Mouse (Mus musculus) E14TG2a.4 (cell line): ENCODE results near the gene Krt34.

Experiments
- H3K27me3 ChIP-seq: 2 replicates; pipeline ENCODE4 v1.6.1; 2014; ENCODE audit warnings: low read length, control low read depth; ENCODE audit not compliant: insufficient read depth
- H3K36me3 ChIP-seq: 2 replicates; pipeline ENCODE4 v1.6.1; 2014; ENCODE audit warnings: low read length, control low read depth; ENCODE audit not compliant: insufficient read depth
- H3K4me1 ChIP-seq: replicated peaks from 2 replicates; pipeline ENCODE4 v1.6.1; 2014; ENCODE audit warnings: low read depth, low read length, control low read depth
- H3K4me3 ChIP-seq: replicated peaks from 2 replicates; pipeline ENCODE4 v1.5.1; 2014; ENCODE audit warnings: mild to moderate bottlenecking, low read length
- H3K9me3 ChIP-seq: 2 replicates; pipeline ENCODE4 v1.6.1; 2014; ENCODE audit warnings: low read length, control low read depth
- CTCF ChIP-seq: conservative IDR thresholded peaks from 2 replicates; pipeline ENCODE4 v1.5.1; 2014; ENCODE audit warnings: low read length
- NANOG ChIP-seq: IDR thresholded peaks from 2 replicates; pipeline ENCODE4 v1.6.1; 2014; ENCODE audit warnings: borderline replicate concordance, low read length, mixed read lengths
- POU5F1 ChIP-seq: IDR thresholded peaks from 2 replicates; pipeline ENCODE4 v1.6.1; 2014; ENCODE audit warnings: low read length, borderline replicate concordance

The Krt34 gene

DNA sequence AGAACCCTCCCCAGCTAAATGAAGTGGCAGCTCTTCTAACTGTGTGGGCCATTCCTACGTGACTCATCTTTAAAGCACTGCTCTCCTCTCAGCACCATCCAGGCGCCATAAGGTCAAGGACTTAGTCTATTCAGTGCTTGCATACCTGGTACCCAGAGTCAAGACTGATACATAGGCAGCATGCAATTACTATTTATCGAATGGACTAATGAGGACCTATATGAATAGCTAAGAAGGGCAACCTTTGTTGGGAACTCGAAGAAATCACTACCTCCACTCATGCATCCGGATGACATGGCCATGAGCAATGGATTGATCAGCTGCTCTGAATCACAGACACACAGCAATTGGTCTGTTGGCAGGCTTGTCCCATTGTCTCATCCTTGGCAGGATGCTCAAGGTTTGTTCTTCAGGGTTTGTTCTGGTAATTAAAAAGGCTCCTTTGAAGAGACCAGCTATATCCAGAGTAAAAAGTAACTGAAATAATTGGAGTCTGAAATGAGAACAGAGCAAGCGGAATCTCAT lies 51.4 kb downstream of the Krt34 start:
- H3K9me3 ChIP-seq, result no peaks in the 10 kb centered on the region
- TF ChIP-seq POU5F1 (no peak), CTCF (no peak), NANOG (no peak)
- H3K4me1 ChIP-seq, result 0 out of 2 replicates have a peak, but pooled peaks cover 4% of the 10 kb centered on the region
- no peaks in the 10 kb centered on the region for H3K36me3 ChIP-seq
- H3K27me3 ChIP-seq, result peaks cover 38% of the 10 kb centered on the region
- H3K4me3 ChIP-seq, result no peak overlapping the region

DNA sequence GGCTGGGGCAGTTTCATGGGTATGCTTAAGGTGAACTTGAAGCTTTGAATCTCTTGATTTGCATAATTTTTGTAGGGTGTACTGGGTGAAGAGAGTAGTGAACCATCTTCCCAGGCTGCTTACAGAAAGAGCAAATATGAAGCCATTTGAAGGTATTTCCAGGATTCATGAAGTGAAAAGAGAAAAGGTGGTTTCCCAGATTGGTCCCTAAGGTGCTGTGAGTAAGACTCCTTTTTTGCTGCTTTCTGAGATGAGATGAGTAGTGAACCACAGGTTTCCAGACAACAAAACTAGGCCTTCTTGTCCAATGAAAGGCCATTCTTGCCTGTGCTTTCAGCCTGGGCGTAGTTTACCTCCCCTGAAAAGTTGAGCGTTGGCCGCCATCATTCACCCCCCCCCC lies 52.8 kb downstream of the Krt34 start:
- Histone ChIP-seq H3K4me1 (0 out of 2 replicates have a peak, but pooled peaks cover 4% of the 10 kb centered on the region), H3K36me3 (no peaks in the 10 kb centered on the region), H3K27me3 (peaks cover 40% of the 10 kb centered on the region), H3K9me3 (no peaks in the 10 kb centered on the region), H3K4me3 (no peak overlapping the region)
- TF ChIP-seq CTCF, result no peak
- TF ChIP-seq POU5F1, result no peak
- no peak for TF ChIP-seq NANOG
